Mouse (Mus musculus) left cerebral cortex, postnatal 14 days (tissue): ENCODE data around the gene Idh2. TPM values are rescaled to one million over a fixed set of nuclear protein-coding genes. Genes with fewer than 3 reads are reported as not detected.
"Not testable (repeated sequence)": the region's sequence is repeated elsewhere in the genome, so short reads cannot be mapped to it uniquely, and the experiment has no call there.

Experiments
- DNase-seq, 2 experiments: peaks; one replicate each; pipeline ENCODE4 v3.0.0; 2021 to 2022; ENCODE audit warnings: low spot score in 2 of 2, mixed read lengths in 1 of 2
- intact Hi-C: fragments of 180-260 bp; cut with DNase I; formaldehyde crosslinking; loops from one replicate; pipeline ENCODE4 v1.15.1; 2025
- total RNA-seq, 2 experiments: library from RNA; stranded (reverse); gene quantifications; 2 replicates each; pipeline ENCODE4 v1.2.3; 2021

Idh2 gene
- total RNA-seq, 2 experiments from 2014 or later: 48.1 to 50.3 TPM

DNA sequence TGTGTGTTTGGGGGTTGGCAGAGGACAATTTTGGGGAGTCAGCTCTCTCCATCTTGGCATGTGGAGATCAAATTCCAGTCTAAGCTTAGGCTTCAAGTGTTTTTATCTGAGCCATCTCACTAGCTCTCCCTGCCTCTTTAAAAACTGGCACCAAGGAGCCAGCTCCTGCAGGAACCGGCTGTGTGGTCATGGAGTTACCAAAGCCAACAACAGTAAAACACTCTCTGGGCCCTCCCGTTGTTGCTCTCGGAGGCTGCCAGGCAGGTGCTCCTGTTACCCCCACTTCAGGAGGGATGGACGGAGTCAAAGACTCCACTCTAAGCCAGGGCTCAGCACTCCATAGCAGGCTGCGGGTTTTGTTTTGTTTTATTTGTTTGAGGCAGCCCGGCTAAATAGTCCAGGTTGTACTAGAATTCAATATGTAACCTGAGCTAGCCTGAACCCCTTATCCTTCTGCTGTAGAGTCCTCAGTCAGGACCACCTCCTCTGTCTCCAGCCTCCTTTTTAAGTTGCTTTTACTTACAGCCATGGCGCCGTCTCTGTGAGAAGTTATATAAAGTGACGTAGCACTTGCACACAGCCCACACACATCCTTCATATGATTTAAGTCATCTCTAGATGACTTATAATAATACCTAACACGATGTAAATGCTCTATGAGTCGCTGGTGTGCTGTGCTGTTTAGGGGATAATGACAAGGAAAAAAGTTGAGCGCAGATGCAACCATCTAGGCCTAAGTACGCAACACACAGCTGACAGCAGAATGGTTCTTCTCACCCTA, 48.3 kb downstream of the Idh2 start:
- intact Hi-C loops: no loop called here
- no peak for DNase-seq

DNA sequence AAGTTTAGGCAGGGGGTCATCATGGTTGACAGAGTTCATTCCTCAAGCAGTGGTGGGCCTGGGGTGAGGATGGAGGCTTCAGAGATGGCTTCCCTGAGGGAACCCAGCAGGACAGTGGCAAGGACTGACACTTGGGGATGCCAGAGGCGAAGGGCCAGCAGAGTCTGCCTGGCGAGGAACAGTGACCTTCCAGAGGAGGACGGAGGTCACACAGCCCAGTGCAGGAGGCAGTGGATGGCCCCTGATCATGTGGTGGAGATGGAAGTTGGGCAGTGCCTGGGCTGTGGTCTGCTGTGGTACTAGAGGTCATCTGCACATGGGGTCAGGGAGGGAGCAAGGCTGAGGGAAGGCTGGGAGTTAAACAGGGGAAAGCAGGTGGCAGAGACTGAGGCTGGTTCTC, 49.9 kb downstream of the Idh2 start:
- intact Hi-C loops: no loop called here
- DNase-seq: no peak

DNA sequence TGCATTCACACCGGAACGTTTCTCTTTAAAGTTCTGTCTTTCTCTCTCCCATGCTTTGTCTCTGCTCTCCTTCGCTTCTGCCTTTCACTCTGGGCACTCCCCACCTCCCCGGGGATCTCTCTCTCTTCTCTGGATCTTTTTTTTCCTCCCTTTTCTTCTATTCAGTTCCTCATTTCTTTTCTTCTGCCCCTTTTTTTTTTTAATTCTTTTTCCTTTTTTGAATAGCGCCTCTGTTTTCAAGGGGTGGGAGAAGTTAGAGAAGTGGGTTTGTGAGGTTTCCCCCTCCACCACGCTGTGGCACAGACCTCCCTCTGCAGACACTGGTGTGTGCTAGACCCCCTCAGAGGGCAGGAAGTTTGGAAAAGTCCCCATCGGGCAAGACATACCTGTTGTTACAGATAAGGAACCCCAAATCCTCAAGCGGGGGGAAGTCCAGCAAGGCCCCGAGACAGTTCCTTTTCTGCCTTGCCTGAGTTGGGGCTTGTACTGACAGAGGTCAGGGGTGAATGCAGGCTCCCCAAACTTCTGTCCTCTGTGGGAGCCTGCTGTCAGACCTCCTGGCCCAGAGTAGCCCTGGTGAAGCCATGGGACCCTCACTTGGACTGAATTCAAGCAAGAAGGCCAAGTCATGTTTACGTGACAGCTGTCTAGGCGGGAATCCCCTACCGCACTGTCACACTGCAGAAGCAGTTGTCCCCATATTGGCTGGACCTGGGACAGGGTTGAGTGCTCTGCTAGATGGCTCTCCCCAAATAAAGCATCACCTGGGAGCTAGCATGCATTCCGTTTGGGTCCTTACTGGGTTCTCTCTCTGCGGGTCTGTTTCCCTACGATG, 51.1 kb downstream of the Idh2 start:
- intact Hi-C loops: no loop called here
- DNase-seq: no peak

DNA sequence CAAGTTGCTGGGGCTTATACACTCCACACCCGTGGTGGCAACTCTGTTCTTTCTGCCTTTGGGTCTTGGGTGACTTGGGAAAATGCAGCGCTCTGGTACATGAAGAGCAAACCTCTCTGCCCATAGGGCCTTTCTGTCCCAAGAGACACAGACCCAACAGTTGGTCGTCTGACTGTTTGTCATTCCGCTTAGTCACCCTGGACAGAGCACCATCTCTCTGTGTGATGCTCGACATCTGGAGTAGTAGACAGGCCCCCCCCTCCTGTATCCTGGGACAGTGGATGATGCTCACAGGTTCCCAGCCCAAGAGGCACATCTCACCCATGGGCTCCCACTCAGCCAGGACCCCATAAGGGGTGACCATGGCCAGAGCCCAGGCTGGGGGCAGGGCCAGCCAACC, 51.9 kb downstream of the Idh2 start:
- intact Hi-C loops: no loop called here
- no peak for DNase-seq

DNA sequence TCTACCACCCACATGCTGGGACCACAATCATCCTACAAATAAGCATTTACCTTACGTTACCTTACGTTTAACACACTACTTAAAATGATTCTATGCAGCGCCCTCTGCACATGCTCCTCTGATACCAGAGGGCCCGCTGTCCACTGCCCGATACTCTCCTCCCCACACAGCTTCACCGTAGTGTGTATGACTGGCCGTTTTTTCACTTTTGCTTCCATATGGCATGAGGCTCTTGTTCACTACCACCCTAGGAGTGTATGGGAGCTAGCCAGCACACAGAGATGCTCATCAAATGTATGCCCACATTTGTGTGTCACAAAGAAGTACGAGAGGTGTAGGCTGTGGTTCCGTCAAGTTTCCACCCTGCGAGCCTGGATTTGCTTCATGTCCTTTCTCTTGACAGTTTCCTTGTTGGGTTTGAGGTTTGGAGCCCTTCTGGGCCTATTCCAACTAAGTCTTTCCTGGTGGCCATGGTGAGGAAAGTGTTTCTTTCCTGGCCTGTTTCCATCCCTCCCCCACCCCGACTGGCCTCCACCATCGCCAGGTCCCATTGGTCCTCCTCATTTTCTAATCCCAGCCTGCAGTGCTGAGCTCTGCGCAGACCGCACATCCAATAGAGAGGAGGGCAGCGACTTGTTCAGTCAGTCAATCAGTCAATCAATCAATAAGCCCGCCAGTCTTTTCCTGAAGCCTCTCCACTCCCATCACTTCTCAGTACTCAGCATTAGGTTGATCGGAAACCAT, 52.9 kb downstream of the Idh2 start:
- intact Hi-C loops: no loop called here
- no peak for DNase-seq

DNA sequence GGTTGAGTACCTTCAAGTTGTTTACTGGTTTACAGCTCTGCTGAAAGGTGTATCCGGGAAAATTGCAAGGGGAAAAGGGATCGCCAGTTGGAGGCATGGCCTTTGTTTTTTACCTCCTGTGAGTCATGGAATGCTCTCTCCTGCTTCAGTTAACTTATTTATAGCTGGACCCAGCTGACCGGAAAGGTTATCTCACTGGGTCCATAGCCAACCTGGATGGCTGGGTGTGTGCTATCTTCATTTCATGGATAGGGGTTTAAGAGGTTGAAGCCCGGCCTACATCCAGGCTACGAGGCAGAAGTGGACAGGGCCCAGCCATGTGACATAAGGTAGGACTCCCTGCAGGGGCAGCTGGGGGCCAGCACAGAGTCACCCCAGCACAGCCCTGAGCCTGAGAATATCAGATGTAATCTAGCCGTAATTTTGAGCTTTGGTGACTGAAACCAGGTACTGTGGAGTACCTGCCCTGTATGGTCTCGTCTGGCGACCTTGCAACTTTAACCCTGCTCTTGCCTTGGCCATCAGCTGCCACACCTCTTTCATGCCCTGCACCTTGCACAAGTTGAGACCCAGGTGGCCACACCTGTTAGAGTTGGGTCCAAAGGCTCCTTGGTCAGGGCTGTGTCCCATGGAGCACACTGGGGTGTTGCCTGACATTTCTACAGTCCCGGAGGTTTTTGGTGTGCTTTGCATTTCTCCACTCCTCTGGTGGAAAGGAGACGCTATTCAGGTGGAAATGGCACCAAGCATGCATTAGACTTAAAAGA, 55.0 kb downstream of the Idh2 start:
- no peak for DNase-seq
- intact Hi-C loops: no loop called here

DNA sequence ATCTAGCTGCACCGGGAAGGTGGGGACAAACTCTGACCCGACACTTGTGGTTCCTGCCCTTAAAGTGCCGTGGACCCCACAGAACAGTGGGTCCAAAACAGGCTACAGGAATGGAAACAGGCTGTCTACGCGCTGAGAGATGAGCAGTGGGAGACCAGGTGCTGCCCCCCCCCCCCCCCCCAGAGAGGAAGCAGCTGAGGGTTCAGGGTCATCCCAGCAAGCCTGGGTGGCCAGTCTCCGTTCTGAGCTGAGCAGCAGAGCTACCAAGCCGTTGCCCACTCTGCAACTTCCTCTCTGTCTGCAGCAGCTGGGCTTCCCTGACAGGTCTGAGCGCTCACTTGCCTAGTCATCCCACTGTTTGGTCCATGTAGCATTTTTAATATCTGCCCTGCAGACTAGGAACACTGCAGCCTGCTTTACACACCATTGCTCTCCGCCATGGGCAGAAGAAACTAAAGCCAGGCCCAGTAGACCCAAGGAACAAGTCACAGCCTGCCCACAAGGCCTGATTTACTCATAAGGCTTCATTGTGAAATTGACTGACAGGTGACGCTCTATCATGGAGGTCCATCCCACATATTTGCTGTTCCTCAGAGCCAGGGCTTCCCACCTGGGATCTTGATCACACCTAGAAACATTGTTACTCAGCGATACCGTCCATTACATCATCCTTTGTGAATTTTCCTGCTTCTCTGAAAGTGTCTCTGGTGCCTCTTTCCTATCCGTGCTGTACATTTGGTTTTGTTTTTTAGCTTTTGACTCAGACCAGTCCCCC, 55.9 kb downstream of the Idh2 start:
- intact Hi-C loops: no loop called here
- DNase-seq: no peak

DNA sequence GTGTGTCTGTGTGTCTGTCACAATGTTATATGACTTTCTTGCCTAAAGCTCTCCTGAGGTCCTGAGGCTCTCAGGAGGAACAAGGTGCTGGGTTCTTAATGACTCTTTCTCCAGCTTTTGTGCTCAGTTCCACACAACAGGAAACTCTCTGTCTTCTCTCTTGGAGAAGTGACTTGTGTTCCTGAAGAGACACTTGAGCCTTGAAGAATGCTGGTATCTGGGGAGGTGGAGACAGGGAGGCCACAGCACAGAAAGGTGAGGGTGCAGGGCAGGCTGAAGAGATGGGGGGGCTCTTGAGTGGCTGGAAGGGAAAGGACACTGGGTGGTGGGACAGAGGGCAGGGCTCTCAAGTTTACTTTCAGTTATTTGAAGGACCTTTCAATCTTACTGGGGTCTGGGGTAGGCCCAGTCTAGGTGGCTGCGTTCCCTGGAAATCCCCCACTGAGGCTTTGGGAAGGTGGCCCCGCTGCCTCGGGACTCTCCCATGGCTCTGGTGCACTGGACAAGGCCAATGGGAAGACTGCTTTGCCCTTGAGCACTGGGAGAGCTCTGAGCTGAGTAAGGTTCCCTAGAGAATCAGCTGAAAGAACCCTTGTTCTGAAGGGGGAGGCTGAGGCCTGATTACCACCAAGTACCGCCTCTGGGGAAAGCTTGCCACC, 56.7 kb downstream of the Idh2 start:
- intact Hi-C loops: no loop called here
- no peak for DNase-seq

DNA sequence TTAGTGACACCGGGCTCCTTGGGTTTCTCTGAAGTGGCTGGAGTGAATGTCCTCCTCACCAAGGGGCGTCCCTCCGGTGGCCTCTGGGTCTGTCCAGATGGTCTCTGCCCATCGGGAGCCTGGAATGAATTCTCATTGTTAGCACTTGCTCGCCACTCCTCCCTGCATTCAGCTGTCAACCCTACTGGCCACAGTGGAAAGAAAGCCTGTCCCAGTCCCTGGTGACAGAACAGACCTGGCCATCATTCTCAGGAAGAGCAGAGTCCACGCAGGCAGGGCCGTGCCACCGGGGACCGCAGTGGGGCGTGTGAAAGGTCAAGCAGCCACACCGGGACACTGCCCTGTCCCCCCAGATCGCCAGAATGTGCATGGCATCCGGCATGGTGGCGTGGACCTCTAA, 57.4 kb downstream of the Idh2 start:
- no peak for DNase-seq
- intact Hi-C loops: no loop called here

DNA sequence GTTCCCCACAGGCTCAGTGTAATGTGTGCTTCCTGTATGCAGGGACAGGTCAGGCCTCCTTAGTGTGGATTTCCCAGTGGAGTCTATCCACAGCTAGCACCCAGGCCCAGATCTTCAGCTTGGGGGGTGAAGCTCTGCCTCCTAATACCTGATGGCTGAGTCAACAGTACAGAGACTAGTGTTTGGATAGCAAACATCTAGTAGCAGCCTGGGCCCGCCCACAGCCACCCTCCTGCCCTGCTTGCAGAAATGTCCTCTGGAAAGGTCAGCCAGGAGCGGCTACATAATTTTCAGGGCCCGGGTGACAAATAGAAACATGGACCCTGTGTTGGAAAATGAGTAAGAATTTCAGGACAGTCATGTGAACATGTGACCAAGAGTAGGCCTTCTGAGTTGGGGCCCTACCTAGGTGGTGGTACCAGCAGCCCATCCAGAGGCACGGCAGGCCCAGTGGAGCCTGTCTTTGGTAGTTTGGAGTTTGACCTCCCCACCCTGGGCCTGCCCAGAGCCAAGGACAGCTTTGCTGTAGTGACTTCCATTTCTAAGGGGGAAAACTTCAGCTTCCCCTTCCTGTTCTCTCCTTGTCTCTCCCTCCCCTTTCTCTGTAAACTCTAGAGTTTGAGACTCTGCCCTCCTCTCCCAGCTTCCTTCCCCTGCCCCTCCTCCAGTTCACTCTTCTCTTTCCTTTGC, 58.0 kb downstream of the Idh2 start:
- intact Hi-C loops: no loop called here
- no peak for DNase-seq

DNA sequence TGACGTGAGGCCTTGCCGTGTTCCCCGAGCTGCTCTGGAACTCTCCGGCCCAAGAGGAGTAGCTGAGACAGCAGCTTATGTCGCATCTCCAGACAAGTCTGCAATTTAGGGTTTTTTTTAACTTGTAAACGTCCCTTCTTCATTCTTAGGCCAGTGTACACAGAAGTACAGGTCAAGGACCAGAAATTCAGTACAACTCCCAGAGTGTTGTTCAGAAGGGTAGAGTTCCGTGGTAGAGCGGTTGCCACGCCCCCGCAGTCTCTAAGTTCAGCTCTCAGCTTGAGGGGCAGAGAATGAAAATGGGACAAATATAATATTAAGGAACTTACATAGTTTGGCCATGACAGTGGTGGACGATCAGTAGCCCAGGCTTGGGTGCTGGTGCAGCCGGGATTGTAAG, 59.4 kb downstream of the Idh2 start:
- DNase-seq: no peak
- intact Hi-C loops: no loop called here

DNA sequence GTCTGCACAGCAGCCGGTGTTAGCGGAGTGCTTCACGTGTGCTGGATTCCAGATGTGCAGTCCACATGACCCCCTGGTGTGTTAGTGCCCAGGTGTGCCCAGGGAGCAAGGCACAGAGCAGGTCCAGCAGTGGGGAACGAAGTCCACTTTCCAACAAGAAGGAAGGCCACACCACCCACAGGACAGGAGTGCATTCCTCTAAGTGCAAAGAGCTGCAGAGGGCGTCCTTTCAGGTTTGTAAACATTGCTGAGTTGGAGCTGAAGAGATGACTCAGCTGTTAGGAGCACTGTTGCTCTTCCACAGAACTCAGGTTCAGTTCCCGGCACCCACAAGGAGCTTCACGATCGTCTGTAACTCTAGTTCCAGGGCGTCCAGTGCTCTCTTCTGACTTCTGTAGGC, 62.0 kb downstream of the Idh2 start:
- intact Hi-C loops: no loop called here
- no peak for DNase-seq

DNA sequence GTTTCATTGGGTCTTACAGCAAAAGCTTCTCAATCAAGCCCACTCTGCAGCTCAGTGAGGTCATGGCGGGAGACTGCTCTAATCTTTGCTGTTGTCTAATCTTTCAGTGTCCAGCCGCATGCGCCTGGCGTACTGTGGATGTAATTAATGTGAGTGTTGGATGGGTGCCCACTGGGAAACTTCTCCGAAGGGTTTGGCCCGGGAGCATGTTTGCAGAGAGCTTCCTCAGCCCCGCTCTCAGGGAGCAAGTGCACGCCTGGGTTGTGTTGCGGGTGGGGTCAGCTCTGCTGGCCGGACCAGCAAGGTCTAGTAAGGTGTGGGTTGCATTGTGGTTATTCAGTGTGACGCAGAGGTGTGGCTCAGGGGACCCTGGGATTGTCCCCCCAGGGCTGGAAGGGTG, 62.9 kb downstream of the Idh2 start:
- DNase-seq: no peak
- intact Hi-C loops: no loop called here

DNA sequence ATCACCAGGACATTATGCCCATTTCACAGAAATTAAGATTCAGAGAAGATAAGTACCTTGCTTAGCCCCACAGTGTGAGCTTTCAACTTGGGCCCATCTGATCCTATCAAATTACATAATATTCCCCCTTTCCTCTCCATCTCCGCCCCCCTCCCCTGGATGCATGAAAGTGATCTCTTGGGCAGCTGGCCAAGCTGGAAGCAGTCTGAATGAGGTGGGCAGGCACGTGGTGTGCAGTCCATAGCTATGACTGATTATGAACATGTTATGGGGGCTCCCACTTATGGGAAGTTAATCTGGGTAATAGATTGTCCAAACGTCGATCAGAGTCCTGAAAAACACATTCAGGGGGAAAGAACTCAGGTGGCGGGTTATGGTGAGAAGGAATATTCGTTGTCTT, 63.4 kb downstream of the Idh2 start:
- no peak for DNase-seq
- intact Hi-C loops: no loop called here

DNA sequence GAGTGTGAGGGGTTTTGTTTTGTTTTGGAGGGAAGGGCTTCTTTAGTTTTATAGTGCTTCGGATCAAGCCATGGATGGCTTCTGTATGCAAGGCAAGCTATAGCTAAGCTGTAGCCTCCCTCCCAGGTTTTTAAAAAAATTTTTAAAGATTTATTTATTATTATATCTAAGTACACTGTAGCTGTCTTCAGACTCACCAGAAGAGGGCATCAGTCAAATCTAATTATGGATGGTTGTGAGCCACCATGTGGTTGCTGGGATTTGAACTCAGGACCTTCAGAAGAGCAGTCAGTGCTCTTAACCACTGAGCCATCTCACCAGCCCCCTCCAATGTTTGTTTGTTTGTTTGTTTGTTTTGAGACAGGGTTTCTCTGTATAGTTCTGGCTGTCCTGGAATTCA, 64.8 kb downstream of the Idh2 start:
- intact Hi-C loops, DNase-seq: not testable (repeated sequence)

DNA sequence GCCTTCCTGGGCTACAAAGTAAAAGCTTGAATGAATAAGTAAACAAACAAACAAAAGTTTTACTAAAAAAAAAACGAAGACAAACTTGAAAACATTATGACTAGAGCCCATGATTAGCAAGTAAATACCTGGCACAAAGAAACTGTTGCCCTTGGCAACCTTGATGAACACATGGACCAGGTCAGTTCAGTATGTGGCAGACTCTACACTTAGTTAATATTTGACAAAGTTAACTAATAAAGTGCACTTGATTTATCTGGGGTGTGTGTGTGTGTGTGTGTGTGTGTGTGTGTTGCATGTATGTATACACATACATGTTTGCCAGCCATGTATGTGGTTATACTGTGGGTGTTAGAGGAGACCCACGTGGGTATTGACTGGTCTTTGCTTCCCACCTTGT, 65.4 kb downstream of the Idh2 start:
- intact Hi-C loops: no loop called here
- DNase-seq: no peak

DNA sequence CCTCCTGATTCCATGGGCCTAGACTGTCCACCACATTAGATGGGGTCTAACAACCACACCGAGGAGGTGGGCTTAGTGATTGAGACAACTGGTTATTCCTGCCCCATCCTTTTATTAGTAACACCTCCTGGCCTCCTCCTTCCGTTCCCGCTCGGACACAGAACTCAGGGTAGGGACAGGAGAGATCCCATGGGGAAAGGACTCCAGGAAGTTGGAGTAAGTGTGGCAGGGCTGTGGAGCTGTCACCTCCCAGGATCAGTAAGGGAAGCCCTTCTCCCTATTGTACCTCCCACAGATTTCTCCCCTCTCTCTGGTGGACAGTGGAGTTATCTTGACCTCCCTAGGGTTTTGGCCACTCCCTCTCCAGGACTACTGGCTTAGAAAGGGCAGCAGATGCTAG, 68.2 kb downstream of the Idh2 start:
- DNase-seq: no peak
- intact Hi-C loops: no loop called here
